Mouse (Mus musculus) T-helper 2 cell (primary cell): ENCODE results near the gene 4930447C04Rik.

Source experiments
- in situ Hi-C: fragments of 300-600 bp; cut with MboI, MseI; formaldehyde crosslinking; loops from one replicate; pipeline ENCODE4 v1.15.1; 2025; ENCODE audit warnings: high pct_unique_total_duplicates

The 4930447C04Rik gene

GRCm38 (mm10) chr12:72940071-72940821 is at the start of gene 4930447C04Rik:
TSS of gene 4930447C04Rik (minus strand) at chr12:72940774.
- in situ Hi-C loops, result no loop called here

GRCm38 (mm10) chr12:72983071-72983857 is 42.7 kb upstream of the 4930447C04Rik start:
- in situ Hi-C loops, result no loop called here

- in situ Hi-C loops, result no loop called here
Measured at GRCm38 (mm10) chr12:72982616-72983015, 42.0 kb upstream of the 4930447C04Rik start.

- in situ Hi-C loops, result no loop called here
Measured at GRCm38 (mm10) chr12:72979236-72979635, 38.7 kb upstream of the 4930447C04Rik start.

- in situ Hi-C loops, result no loop called here
Measured at GRCm38 (mm10) chr12:72977851-72978250, 37.3 kb upstream of the 4930447C04Rik start.

GRCm38 (mm10) chr12:72976718-72977117 is 36.1 kb upstream of the 4930447C04Rik start:
- in situ Hi-C loops, result no loop called here

- in situ Hi-C loops, result no loop called here
Measured at GRCm38 (mm10) chr12:72976172-72976571, 35.6 kb upstream of the 4930447C04Rik start.

- in situ Hi-C loops, result loop anchor here (5.0 kb wide), 1 partner anchor 136 kb away; no protein-coding TSS in a partner anchor
Measured at GRCm38 (mm10) chr12:72973161-72973560, 32.6 kb upstream of the 4930447C04Rik start.

GRCm38 (mm10) chr12:72970620-72971019 is 30.0 kb upstream of the 4930447C04Rik start:
- in situ Hi-C loops, result loop anchor here (5.0 kb wide), 1 partner anchor 133 kb away; no protein-coding TSS in a partner anchor

GRCm38 (mm10) chr12:72967541-72967940 is 27.0 kb upstream of the 4930447C04Rik start:
- in situ Hi-C loops, result no loop called here

GRCm38 (mm10) chr12:72962761-72963160 is 22.2 kb upstream of the 4930447C04Rik start:
- in situ Hi-C loops, result no loop called here

GRCm38 (mm10) chr12:72958446-72958845 is 17.9 kb upstream of the 4930447C04Rik start:
- in situ Hi-C loops, result no loop called here

- in situ Hi-C loops, result no loop called here
Measured at GRCm38 (mm10) chr12:72957829-72958424, 17.4 kb upstream of the 4930447C04Rik start.

GRCm38 (mm10) chr12:72954906-72955305 is 14.3 kb upstream of the 4930447C04Rik start:
- in situ Hi-C loops, result no loop called here

GRCm38 (mm10) chr12:72953858-72954257 is 13.3 kb upstream of the 4930447C04Rik start:
- in situ Hi-C loops, result no loop called here

- in situ Hi-C loops, result no loop called here
Measured at GRCm38 (mm10) chr12:72953089-72953488, 12.5 kb upstream of the 4930447C04Rik start.

- in situ Hi-C loops, result no loop called here
Measured at GRCm38 (mm10) chr12:72947335-72947734, 6.8 kb upstream of the 4930447C04Rik start.

GRCm38 (mm10) chr12:72946805-72947204 is 6.2 kb upstream of the 4930447C04Rik start:
- in situ Hi-C loops, result no loop called here

- in situ Hi-C loops, result no loop called here
Measured at GRCm38 (mm10) chr12:72946064-72946395, 5.5 kb upstream of the 4930447C04Rik start.

- in situ Hi-C loops, result no loop called here
Measured at GRCm38 (mm10) chr12:72945301-72946063, 4.9 kb upstream of the 4930447C04Rik start.

GRCm38 (mm10) chr12:72944411-72945225 is 4.0 kb upstream of the 4930447C04Rik start:
- in situ Hi-C loops, result no loop called here
